18 mouse cellular contexts compared by ENCODE assay signal in genomic region chr4:155777816-155778215, GRCm38 (mm10). TPM values are rescaled to one million over a fixed set of nuclear protein-coding genes. Genes with fewer than 3 reads are reported as not detected.
A peak's percentile ranks its signal among the peaks of the same experiment; 100 is the strongest.
DNase-seq lines count a peak whose midpoint lies in the region; ATAC-seq lines count a peak whose summit lies in the region.
"Had no signal": no experiment of that assay in that cellular context is flagged by ENCODE, and none has a peak within 500 bp of the region (broad histone marks: within the 10 kb centered on the region; RNA-seq: fewer than 3 reads in every experiment).

No protein-coding gene starts in this region.

- ATAC-seq in heart, embryonic 15.5 days (replicated peaks; ENCODE audit: insufficient number of reproducible peaks, insufficient read depth, low FRiP score, low read depth): no peak
- ATAC-seq in lung, embryonic 16.5 days (ENCODE audit: low read depth): no peak

- peak overlapping the region; percentile 47 for H3K27ac ChIP-seq in heart, embryonic 15.5 days
- H3K27ac ChIP-seq in lung, embryonic 16.5 days (ENCODE audit: low read length): peak overlapping the region; percentile 61
- H3K27ac ChIP-seq: liver, embryonic 13.5 days; midbrain, embryonic 12.5 days had no signal

- WGBS in heart, embryonic 15.5 days: 52% methylated on average over 2 of the region's 2 CpGs
- 60% methylated on average over 2 of the region's 2 CpGs for WGBS in lung, embryonic 16.5 days

- intact Hi-C loops in heart, postnatal 36 days (cut with DNase I): no loop called here

- no peak overlapping the region for H3K4me2 ChIP-seq in heart, embryonic 15.5 days
- no peak overlapping the region for H3K4me2 ChIP-seq in lung, embryonic 16.5 days (ENCODE audit: low read depth, low read length)
- H3K4me2 ChIP-seq: liver, embryonic 13.5 days; midbrain, embryonic 12.5 days had no signal

- H3K36me3 ChIP-seq in heart, embryonic 15.5 days: no peaks in the 10 kb centered on the region
- H3K36me3 ChIP-seq in lung, embryonic 16.5 days (ENCODE audit: control insufficient read depth, insufficient read depth, low read length): no peaks in the 10 kb centered on the region
- H3K36me3 ChIP-seq: liver, embryonic 13.5 days; midbrain, embryonic 12.5 days had no signal

- H3K4me1 ChIP-seq in heart, embryonic 15.5 days (replicated peaks): peaks cover 60% of the 10 kb centered on the region
- peaks cover 44% of the 10 kb centered on the region for H3K4me1 ChIP-seq in lung, embryonic 16.5 days (replicated peaks; ENCODE audit: control insufficient read depth, insufficient read depth, low read length)

- H3K9me3 ChIP-seq in heart, embryonic 15.5 days (replicated peaks): no peaks in the 10 kb centered on the region
- H3K9me3 ChIP-seq in lung, embryonic 16.5 days (ENCODE audit: control insufficient read depth, low read length): no peaks in the 10 kb centered on the region
- H3K9me3 ChIP-seq: liver, embryonic 13.5 days; midbrain, embryonic 12.5 days had no signal

- H3K27me3 ChIP-seq in heart, embryonic 15.5 days: peaks cover 9% of the 10 kb centered on the region
- H3K27me3 ChIP-seq in lung, embryonic 16.5 days (ENCODE audit: control insufficient read depth, insufficient read depth, low read depth, low read length): peaks cover 12% of the 10 kb centered on the region

- no peak overlapping the region for H3K4me3 ChIP-seq in heart, embryonic 15.5 days
- H3K4me3 ChIP-seq in lung, embryonic 16.5 days (ENCODE audit: low read length): no peak overlapping the region
- H3K4me3 ChIP-seq: liver, embryonic 13.5 days; midbrain, embryonic 12.5 days had no signal

- no peak for DNase-seq in heart, postnatal 36 days
- no peak for DNase-seq in lung, postnatal 36 days
- DNase-seq in adrenal gland, postnatal 25 days: peak; percentile 45
- peak; percentile 56 for DNase-seq in heart, postnatal 4 days
- no peak for DNase-seq in thymus, postnatal 0 days (ENCODE audit: low spot score)
- DNase-seq: kidney, adult 18-20 months; liver, embryonic 13.5 days; right cerebral cortex, postnatal 14 days had no signal

- H3K9ac ChIP-seq in heart, embryonic 15.5 days: no peak overlapping the region
- 0 out of 2 replicates have a peak overlapping the region, but pooled peaks have one; percentile 4 for H3K9ac ChIP-seq in lung, embryonic 16.5 days (ENCODE audit: low read length)
- H3K9ac ChIP-seq: liver, embryonic 13.5 days; midbrain, embryonic 12.5 days had no signal

RNA-seq across cellular contexts. Expression of gene Vwa1, which starts 3.3 kb away (rescaled TPM):
- polyA plus RNA-seq in heart, embryonic 15.5 days (2015; fragmentation: Nextera tagmentation; extraction: Ambion mirVana): 5.9 and 7.8 TPM in 2 replicates
- 1 to 10 TPM; 6.6 to 7.9 TPM for total RNA-seq in heart, postnatal 36 days (2021)
- 7.5 and 8.6 TPM in 2 replicates for polyA plus RNA-seq in lung, embryonic 16.5 days (2015; fragmentation: Nextera tagmentation; extraction: Ambion mirVana)
- 2.6 and 3.7 TPM in 2 replicates for total RNA-seq in adrenal gland, postnatal 25 days (2021)
- total RNA-seq in heart, postnatal 4 days (2021): 10 to 100 TPM; 11.5 to 12.5 TPM
- polyA plus RNA-seq in thymus, postnatal 0 days (2015; fragmentation: Nextera tagmentation; extraction: Ambion mirVana): 8.6 and 9.0 TPM in 2 replicates

RNA-seq across cellular contexts. Expression of gene Tmem88b, which starts 7.9 kb away (rescaled TPM):
- 1.7 and 2.0 TPM in 2 replicates for polyA plus RNA-seq in heart, embryonic 15.5 days (2015; fragmentation: Nextera tagmentation; extraction: Ambion mirVana)
- total RNA-seq in heart, postnatal 36 days (2021): 1 to 10 TPM in 1 of 2 experiments, under 1 TPM in 1; 0.64 to 1.3 TPM
- polyA plus RNA-seq in lung, embryonic 16.5 days (2015; fragmentation: Nextera tagmentation; extraction: Ambion mirVana): 0.15 and 0.21 TPM in 2 replicates
- total RNA-seq in adrenal gland, postnatal 25 days (2021): 0.79 and 1.2 TPM in 2 replicates
- 1 to 10 TPM; 4.6 to 4.9 TPM for total RNA-seq in heart, postnatal 4 days (2021)
- polyA plus RNA-seq in thymus, postnatal 0 days (2015; fragmentation: Nextera tagmentation; extraction: Ambion mirVana): 0.05 and 0.21 TPM in 2 replicates
- total RNA-seq: common myeloid progenitor, adult 5-6 weeks had no signal

RNA-seq across cellular contexts. Expression of gene Ankrd65, which starts 12.4 kb away (rescaled TPM):
- polyA plus RNA-seq in heart, embryonic 15.5 days (2015; fragmentation: Nextera tagmentation; extraction: Ambion mirVana): 0.13 TPM in 1 of 2 replicates, not detected in the other
- not detected for total RNA-seq in heart, postnatal 36 days (2021)
- polyA plus RNA-seq in lung, embryonic 16.5 days (2015; fragmentation: Nextera tagmentation; extraction: Ambion mirVana): 0.69 and 1.0 TPM in 2 replicates
- not detected in 2 replicates for total RNA-seq in adrenal gland, postnatal 25 days (2021)
- not detected for total RNA-seq in heart, postnatal 4 days (2021)
- 0.23 and 0.42 TPM in 2 replicates for polyA plus RNA-seq in thymus, postnatal 0 days (2015; fragmentation: Nextera tagmentation; extraction: Ambion mirVana)
- total RNA-seq: CH12.LX; common myeloid progenitor, adult 5-6 weeks; heart, postnatal 10 days; layer of hippocampus, adult 18-20 months; left cerebral cortex, postnatal 36 days had no signal
- polyA plus RNA-seq: brain, embryonic 14.5 days; liver, embryonic 13.5 days; midbrain, embryonic 12.5 days; neural tube, embryonic 11.5 days had no signal

RNA-seq across cellular contexts. Expression of gene Atad3a, which starts 16.9 kb away (rescaled TPM):
- 88.9 and 108 TPM in 2 replicates for polyA plus RNA-seq in heart, embryonic 15.5 days (2015; fragmentation: Nextera tagmentation; extraction: Ambion mirVana)
- 10 to 100 TPM; 45.1 to 45.9 TPM for total RNA-seq in heart, postnatal 36 days (2021)
- 68.4 and 73.3 TPM in 2 replicates for polyA plus RNA-seq in lung, embryonic 16.5 days (2015; fragmentation: Nextera tagmentation; extraction: Ambion mirVana)
- total RNA-seq in adrenal gland, postnatal 25 days (2021): 91.0 and 98.7 TPM in 2 replicates
- total RNA-seq in heart, postnatal 4 days (2021): 10 to 100 TPM; 82.7 to 89.7 TPM
- 61.6 and 63.9 TPM in 2 replicates for polyA plus RNA-seq in thymus, postnatal 0 days (2015; fragmentation: Nextera tagmentation; extraction: Ambion mirVana)

RNA-seq across cellular contexts. Expression of gene Mrpl20, which starts 24.9 kb away (rescaled TPM):
- polyA plus RNA-seq in heart, embryonic 15.5 days (2015; fragmentation: Nextera tagmentation; extraction: Ambion mirVana): 131 TPM in 2 replicates
- 10 to 100 TPM; 77.8 to 81.1 TPM for total RNA-seq in heart, postnatal 36 days (2021)
- polyA plus RNA-seq in lung, embryonic 16.5 days (2015; fragmentation: Nextera tagmentation; extraction: Ambion mirVana): 177 and 194 TPM in 2 replicates
- total RNA-seq in adrenal gland, postnatal 25 days (2021): 126 and 163 TPM in 2 replicates
- total RNA-seq in heart, postnatal 4 days (2021): 10 to 100 TPM; 78.1 to 95.5 TPM
- polyA plus RNA-seq in thymus, postnatal 0 days (2015; fragmentation: Nextera tagmentation; extraction: Ambion mirVana): 283 and 286 TPM in 2 replicates

Comparison
In these comparisons a context has a peak if more than half of its experiments do, and no peak if none do; other contexts are left out.
1. DNase-seq: peak in adrenal gland, postnatal 25 days (single experiment) and heart, postnatal 4 days (single experiment); none in heart, postnatal 36 days (0 of 2), lung, postnatal 36 days (single experiment) and thymus, postnatal 0 days (single experiment).